Mouse (Mus musculus) liver, embryonic 14.5 days (tissue): ENCODE results near the gene Defa22.
"Not testable (repeated sequence)": the region's sequence is repeated elsewhere in the genome, so short reads cannot be mapped to it uniquely, and the experiment has no call there.

ENCODE experiments used
- CTCF ChIP-seq: IDR thresholded peaks from 2 replicates; pipeline ENCODE4 v1.5.1; 2016; ENCODE audit warnings: antibody characterized with exemption, low read depth, control low read depth
- EP300 ChIP-seq: IDR thresholded peaks from 2 replicates; pipeline ENCODE4 v1.6.1; 2016; ENCODE audit warnings: antibody characterized with exemption, low read depth

DNA sequence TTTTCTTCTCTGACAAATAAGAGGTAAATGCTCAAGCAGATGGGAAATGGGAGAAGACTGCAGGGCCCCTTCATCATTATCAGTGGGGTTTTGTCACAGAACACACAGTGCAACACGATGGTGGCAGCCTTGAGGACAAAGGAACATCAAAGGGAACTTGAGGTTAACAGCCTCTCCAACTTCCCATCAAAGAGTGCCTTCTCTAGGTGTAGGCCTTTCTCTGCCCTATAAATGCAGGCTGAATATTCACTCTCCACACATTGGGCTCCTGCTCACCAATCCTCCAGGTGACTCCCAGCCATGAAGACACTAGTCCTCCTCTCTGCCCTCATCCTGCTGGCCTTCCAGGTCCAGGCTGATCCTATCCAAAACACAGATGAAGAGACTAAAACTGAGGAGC, 29.2 kb downstream of the Defa22 start, which contains the start of gene Defa31:
- TF ChIP-seq CTCF, EP300: not testable (repeated sequence)
